Mouse (Mus musculus) intestine, embryonic 14.5 days (tissue): Measurements from ENCODE around the gene Pigc. TPM values are rescaled to one million over a fixed set of nuclear protein-coding genes. Genes with fewer than 3 reads are reported as not detected.

Experiments
- ATAC-seq: fragments of 200-750 bp; cut with Nextera tagmentation; replicated peaks from 2 replicates; pipeline ENCODE4 v1.8.0; 2017; ENCODE audit warnings: low read depth, moderate number of reproducible peaks, moderate TSS enrichment, moderate library complexity; ENCODE audit not compliant: low FRiP score, low TSS enrichment
- DNase-seq: peaks from one replicate; pipeline ENCODE4 v3.0.0-alpha.2; 2018; ENCODE audit warnings: low spot score
- H3K27ac ChIP-seq: fragments of 300-500 bp; sonication (generic); 2 replicates; pipeline ENCODE4 v1.5.1; 2014; ENCODE audit warnings: low read depth, mild to moderate bottlenecking, control low read depth
- H3K27me3 ChIP-seq: fragments of 300-500 bp; sonication (generic); replicated peaks from 2 replicates; pipeline ENCODE4 v1.6.1; 2014; ENCODE audit warnings: low read length, control low read depth; ENCODE audit not compliant: control insufficient read depth, insufficient read depth
- H3K36me3 ChIP-seq: fragments of 300-500 bp; sonication (generic); 2 replicates; pipeline ENCODE4 v1.6.1; 2014; ENCODE audit warnings: low read length, control low read depth; ENCODE audit not compliant: control insufficient read depth, insufficient read depth
- H3K4me1 ChIP-seq: fragments of 300-500 bp; sonication (generic); replicated peaks from 2 replicates; pipeline ENCODE4 v1.6.1; 2014; ENCODE audit warnings: low read length, control low read depth, mixed read lengths; ENCODE audit not compliant: control insufficient read depth, insufficient read depth
- H3K4me2 ChIP-seq: fragments of 300-500 bp; sonication (generic); 2 replicates; pipeline ENCODE4 v1.6.1; 2014; ENCODE audit warnings: low read length
- H3K4me3 ChIP-seq: fragments of 300-500 bp; sonication (generic); 2 replicates; pipeline ENCODE4 v1.5.1; 2014; ENCODE audit warnings: low read depth, low read length, control low read depth, mixed read lengths
- H3K9ac ChIP-seq: fragments of 300-500 bp; sonication (generic); 2 replicates; pipeline ENCODE4 v1.6.1; 2014; ENCODE audit warnings: mild to moderate bottlenecking, low read length
- H3K9me3 ChIP-seq: fragments of 300-500 bp; sonication (generic); 2 replicates; pipeline ENCODE4 v1.6.1; 2016; ENCODE audit warnings: low read length, control low read depth; ENCODE audit not compliant: control insufficient read depth
- WGBS: fragments of 180-500 bp; shearing (Covaris S2); extraction: QIAGEN DNeasy Blood & Tissue Kit; methylation state at CpG from one replicate; pipeline ENCODE4 v1.1.7; 2014; 5-methylcytosine and 5-hydroxymethylcytosine counted together
- polyA plus RNA-seq: library from polyadenylated mRNA; unstranded; fragments of >200 nt; fragmentation: Nextera tagmentation; extraction: Ambion mirVana; gene quantifications from 2 replicates; pipeline ENCODE4 v1.2.1, GENCODE M21; 2014

The Pigc gene
- polyA plus RNA-seq, 1 experiment from 2014 or later = 40.3 TPM

GRCm38 (mm10) chr1:161931817-161932216 lies 37.2 kb upstream of the Pigc start:
- H3K9ac ChIP-seq = no peak overlapping the region
- no peaks in the 10 kb centered on the region for H3K27me3 ChIP-seq
- no peak overlapping the region for H3K4me3 ChIP-seq
- WGBS = 88% methylated on average over 10 of the region's 10 CpGs
- H3K4me2 ChIP-seq = no peak overlapping the region
- H3K36me3 ChIP-seq = no peaks in the 10 kb centered on the region
- no peaks in the 10 kb centered on the region for H3K4me1 ChIP-seq
- H3K27ac ChIP-seq = no peak overlapping the region
- ATAC-seq (no peak), DNase-seq (no peak)
- H3K9me3 ChIP-seq = no peaks in the 10 kb centered on the region

GRCm38 (mm10) chr1:161932286-161932685 lies 36.7 kb upstream of the Pigc start:
- DNase-seq (no peak), ATAC-seq (no peak)

GRCm38 (mm10) chr1:161942082-161942481 lies 26.9 kb upstream of the Pigc start:
- 82% methylated on average over 2 of the region's 2 CpGs for WGBS
- H3K4me3 ChIP-seq = no peak overlapping the region

More at GRCm38 (mm10) chr1:161932286-161932685, 36.7 kb upstream of the Pigc start:
- no peak overlapping the region for H3K4me3 ChIP-seq
- no peaks in the 10 kb centered on the region for H3K36me3 ChIP-seq
- no peak overlapping the region for H3K4me2 ChIP-seq
- H3K9me3 ChIP-seq = no peaks in the 10 kb centered on the region
- 75% methylated on average over 4 of the region's 4 CpGs for WGBS
- H3K27me3 ChIP-seq = no peaks in the 10 kb centered on the region
- no peak overlapping the region for H3K9ac ChIP-seq
- no peaks in the 10 kb centered on the region for H3K4me1 ChIP-seq
- no peak overlapping the region for H3K27ac ChIP-seq

GRCm38 (mm10) chr1:161951009-161951779 lies 17.8 kb upstream of the Pigc start:
- H3K4me2 ChIP-seq = no peak overlapping the region
- no peak for ATAC-seq

More at GRCm38 (mm10) chr1:161942082-161942481, 26.9 kb upstream of the Pigc start:
- H3K36me3 ChIP-seq = no peaks in the 10 kb centered on the region
- H3K27me3 ChIP-seq = no peaks in the 10 kb centered on the region
- H3K9ac ChIP-seq = no peak overlapping the region
- no peak overlapping the region for H3K27ac ChIP-seq
- H3K4me2 ChIP-seq = no peak overlapping the region
- ATAC-seq (no peak), DNase-seq (no peak)
- H3K9me3 ChIP-seq = no peaks in the 10 kb centered on the region
- H3K4me1 ChIP-seq = no peaks in the 10 kb centered on the region

GRCm38 (mm10) chr1:161952599-161952998 lies 16.4 kb upstream of the Pigc start:
- Histone ChIP-seq H3K36me3 (no peaks in the 10 kb centered on the region), H3K27ac (no peak overlapping the region), H3K27me3 (no peaks in the 10 kb centered on the region), H3K4me3 (no peak overlapping the region), H3K9me3 (no peaks in the 10 kb centered on the region), H3K9ac (no peak overlapping the region), H3K4me2 (no peak overlapping the region), H3K4me1 (no peaks in the 10 kb centered on the region)
- 16% methylated on average over 1 of the region's 1 CpGs for WGBS
- DNase-seq (no peak), ATAC-seq (no peak)

More at GRCm38 (mm10) chr1:161951009-161951779, 17.8 kb upstream of the Pigc start:
- Histone ChIP-seq H3K9me3 (no peaks in the 10 kb centered on the region), H3K36me3 (no peaks in the 10 kb centered on the region), H3K9ac (no peak overlapping the region), H3K27ac (no peak overlapping the region), H3K27me3 (no peaks in the 10 kb centered on the region), H3K4me3 (no peak overlapping the region), H3K4me1 (no peaks in the 10 kb centered on the region)
- DNase-seq = no peak
- 67% methylated on average over 5 of the region's 5 CpGs for WGBS

GRCm38 (mm10) chr1:161955846-161956245 lies 13.1 kb upstream of the Pigc start:
- Histone ChIP-seq H3K9ac (no peak overlapping the region), H3K4me3 (no peak overlapping the region), H3K36me3 (no peaks in the 10 kb centered on the region), H3K27ac (no peak overlapping the region), H3K4me1 (no peaks in the 10 kb centered on the region), H3K9me3 (no peaks in the 10 kb centered on the region), H3K4me2 (no peak overlapping the region), H3K27me3 (no peaks in the 10 kb centered on the region)
- DNase-seq (no peak), ATAC-seq (no peak)
- WGBS = 70% methylated on average over 5 of the region's 5 CpGs

GRCm38 (mm10) chr1:161957964-161958950 lies 10.7 kb upstream of the Pigc start:
- no peaks in the 10 kb centered on the region for H3K27me3 ChIP-seq
- 73% methylated on average over 19 of the region's 19 CpGs for WGBS
- H3K9me3 ChIP-seq = no peaks in the 10 kb centered on the region
- no peak overlapping the region for H3K9ac ChIP-seq
- no peak overlapping the region for H3K4me3 ChIP-seq
- H3K4me1 ChIP-seq = no peaks in the 10 kb centered on the region
- H3K27ac ChIP-seq = no peak overlapping the region
- H3K36me3 ChIP-seq = no peaks in the 10 kb centered on the region
- DNase-seq = no peak
- no peak overlapping the region for H3K4me2 ChIP-seq
- no peak for ATAC-seq

GRCm38 (mm10) chr1:161962465-161963377 lies 6.3 kb upstream of the Pigc start:
- Histone ChIP-seq H3K4me1 (no peaks in the 10 kb centered on the region), H3K9me3 (no peaks in the 10 kb centered on the region), H3K4me3 (no peak overlapping the region), H3K27me3 (no peaks in the 10 kb centered on the region), H3K27ac (no peak overlapping the region), H3K9ac (no peak overlapping the region), H3K4me2 (no peak overlapping the region), H3K36me3 (no peaks in the 10 kb centered on the region)
- ATAC-seq = peak; percentile 67; the same call in 1 of the 2 replicates
- 50% methylated on average over 3 of the region's 3 CpGs for WGBS
- no peak for DNase-seq
